Mouse (Mus musculus) urinary bladder, postnatal 36 days (tissue): ENCODE measurements around the gene Vezf1.

Source experiments
- DNase-seq, 2 experiments: peaks; one replicate each; pipeline ENCODE4 v3.0.0; 2022; ENCODE audit warnings: low spot score in 2 of 2, mixed read lengths in 1 of 2

Vezf1 gene

GRCm38 (mm10) chr11:88053821-88054220 lies 14.3 kb upstream of the Vezf1 start:
- no peak for DNase-seq

GRCm38 (mm10) chr11:88054589-88054988 lies 13.5 kb upstream of the Vezf1 start:
- no peak for DNase-seq

- no peak for DNase-seq
These were observed 12.3 kb upstream of the Vezf1 start for GRCm38 (mm10) chr11:88055777-88056176.

- DNase-seq, result no peak
These were observed 10.3 kb upstream of the Vezf1 start for GRCm38 (mm10) chr11:88057788-88058187.

- peak in 1 of 2 experiments; percentile 38 for DNase-seq
These were observed 8.9 kb upstream of the Vezf1 start for GRCm38 (mm10) chr11:88059141-88059540.

GRCm38 (mm10) chr11:88061892-88062625 lies 6.0 kb upstream of the Vezf1 start:
- no peak for DNase-seq

GRCm38 (mm10) chr11:88065732-88066131 lies 2.3 kb upstream of the Vezf1 start:
- no peak for DNase-seq

GRCm38 (mm10) chr11:88067191-88067585 lies 891 bp upstream of the Vezf1 start:
- DNase-seq, result no peak

- DNase-seq, result peak; percentile 68 to 69
These were observed 549 bp downstream of the Vezf1 start for GRCm38 (mm10) chr11:88068411-88069245.

GRCm38 (mm10) chr11:88069246-88069570 lies 1.1 kb downstream of the Vezf1 start:
- no peak for DNase-seq

GRCm38 (mm10) chr11:88070392-88070791 lies 2.3 kb downstream of the Vezf1 start:
- no peak for DNase-seq

- DNase-seq, result no peak
These were observed 3.0 kb downstream of the Vezf1 start for GRCm38 (mm10) chr11:88071113-88071512.

GRCm38 (mm10) chr11:88073343-88073875 lies 5.3 kb downstream of the Vezf1 start:
- no peak for DNase-seq

GRCm38 (mm10) chr11:88075701-88076100 lies 7.6 kb downstream of the Vezf1 start:
- no peak for DNase-seq

- no peak for DNase-seq
These were observed 8.3 kb downstream of the Vezf1 start for GRCm38 (mm10) chr11:88076394-88076793.

GRCm38 (mm10) chr11:88083699-88084098 lies 15.6 kb downstream of the Vezf1 start:
- no peak for DNase-seq

GRCm38 (mm10) chr11:88086737-88087627 lies 18.9 kb downstream of the Vezf1 start:
- peak; percentile 82 to 91 for DNase-seq

GRCm38 (mm10) chr11:88089150-88089549 lies 21.1 kb downstream of the Vezf1 start:
- no peak for DNase-seq

GRCm38 (mm10) chr11:88090293-88090692 lies 22.2 kb downstream of the Vezf1 start:
- no peak for DNase-seq

GRCm38 (mm10) chr11:88091949-88092348 lies 23.9 kb downstream of the Vezf1 start:
- no peak for DNase-seq

GRCm38 (mm10) chr11:88097173-88097572 lies 29.1 kb downstream of the Vezf1 start:
- no peak for DNase-seq
